Mouse (Mus musculus) mesoderm, embryonic 11.5 days (tissue): ENCODE results near the gene Vmn2r58.
"Not testable (repeated sequence)": the region's sequence is repeated elsewhere in the genome, so short reads cannot be mapped to it uniquely, and the experiment has no call there.

ENCODE experiments used
- DNase-seq: peaks from one replicate; pipeline ENCODE4 v3.0.0-alpha.2; 2012; ENCODE audit warnings: low read depth, low spot score

The Vmn2r58 gene

GRCm38 (mm10) chr7:41872612-41873011 lies at the start of gene Vmn2r58:
Gene Vmn2r58, minus strand, starts transcription at chr7:41872712.
- not testable (repeated sequence) for DNase-seq
